Mouse (Mus musculus) hindbrain, embryonic 14.5 days (tissue): Measurements from ENCODE around the gene Gabbr1. TPM values are rescaled to one million over a fixed set of nuclear protein-coding genes. Genes with fewer than 3 reads are reported as not detected.

Source experiments
- ATAC-seq: fragments of 200-750 bp; cut with Nextera tagmentation; 2 replicates; pipeline ENCODE4 v1.8.0; 2017; ENCODE audit warnings: moderate number of reproducible peaks, mild to moderate bottlenecking, moderate TSS enrichment, moderate library complexity; ENCODE audit not compliant: low FRiP score
- DNase-seq: peaks from one replicate; pipeline ENCODE4 v3.0.0-alpha.2; 2015; ENCODE audit warnings: low spot score
- H3K27ac ChIP-seq: fragments of 300-500 bp; sonication (generic); 2 replicates; pipeline ENCODE4 v1.5.1; 2014; ENCODE audit warnings: mild to moderate bottlenecking, moderate library complexity
- H3K27me3 ChIP-seq: fragments of 300-500 bp; sonication (generic); 2 replicates; pipeline ENCODE4 v1.6.1; 2014; ENCODE audit warnings: mild to moderate bottlenecking, low read length, mixed read lengths; ENCODE audit not compliant: control insufficient read depth, insufficient read depth
- H3K36me3 ChIP-seq: fragments of 300-500 bp; sonication (generic); replicated peaks from 2 replicates; pipeline ENCODE4 v1.6.1; 2014; ENCODE audit not compliant: control insufficient read depth, insufficient read depth
- H3K4me1 ChIP-seq: fragments of 300-500 bp; sonication (generic); replicated peaks from 2 replicates; pipeline ENCODE4 v1.6.1; 2014; ENCODE audit warnings: antibody characterized with exemption, low read length, mixed read lengths; ENCODE audit not compliant: control insufficient read depth, insufficient read depth
- H3K4me2 ChIP-seq: fragments of 300-500 bp; sonication (generic); replicated peaks from 2 replicates; pipeline ENCODE4 v1.6.1; 2014; ENCODE audit warnings: mild to moderate bottlenecking, moderate library complexity
- H3K4me3 ChIP-seq: fragments of 300-500 bp; sonication (generic); replicated peaks from 2 replicates; pipeline ENCODE4 v1.5.1; 2014; ENCODE audit warnings: mild to moderate bottlenecking, low read length
- H3K9ac ChIP-seq: fragments of 300-500 bp; sonication (generic); 2 replicates; pipeline ENCODE4 v1.6.1; 2014
- H3K9me3 ChIP-seq: fragments of 300-500 bp; sonication (generic); 2 replicates; pipeline ENCODE4 v1.6.1; 2016; ENCODE audit warnings: low read length; ENCODE audit not compliant: control insufficient read depth
- WGBS: fragments of 180-500 bp; shearing (Covaris S2); extraction: QIAGEN DNeasy Blood & Tissue Kit; methylation state at CpG from one replicate; pipeline ENCODE4 v1.1.7; 2014; 5-methylcytosine and 5-hydroxymethylcytosine counted together
- polyA plus RNA-seq: library from polyadenylated mRNA; unstranded; fragments of >200 nt; fragmentation: Nextera tagmentation; extraction: Ambion mirVana; gene quantifications from 2 replicates; pipeline ENCODE4 v1.2.1, GENCODE M21; 2014

Gabbr1 gene
- polyA plus RNA-seq, 1 experiment from 2014 or later = 117 TPM

DNA sequence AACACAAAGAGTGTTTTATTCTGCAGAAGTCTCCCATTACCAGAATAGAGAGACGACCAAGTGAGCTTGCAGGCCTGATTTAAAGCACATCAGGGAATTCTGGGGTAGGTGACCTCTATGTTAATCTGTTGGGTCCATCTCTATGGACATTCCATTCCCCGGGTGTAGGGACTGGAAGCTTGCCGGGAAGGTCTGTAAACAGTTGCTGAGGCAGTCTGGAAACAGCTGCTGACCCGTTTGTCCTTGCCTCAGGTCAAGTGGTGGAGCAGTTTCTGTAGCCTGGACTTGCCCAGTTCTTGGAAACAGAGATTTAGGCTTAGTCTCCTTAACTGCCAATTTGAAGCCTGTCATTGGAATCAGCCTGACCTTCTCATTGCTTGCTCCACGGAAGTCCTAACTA is 34.4 kb downstream of the Gabbr1 start:
- no peak overlapping the region for H3K4me2 ChIP-seq
- ATAC-seq (no peak), DNase-seq (no peak)
- no peak overlapping the region for H3K4me3 ChIP-seq
- peaks cover 12% of the 10 kb centered on the region for H3K4me1 ChIP-seq
- WGBS = 28% methylated on average over 5 of the region's 5 CpGs
- no peaks in the 10 kb centered on the region for H3K9me3 ChIP-seq
- no peaks in the 10 kb centered on the region for H3K27me3 ChIP-seq
- no peak overlapping the region for H3K9ac ChIP-seq
- no peak overlapping the region for H3K27ac ChIP-seq
- peaks cover 17% of the 10 kb centered on the region for H3K36me3 ChIP-seq

DNA sequence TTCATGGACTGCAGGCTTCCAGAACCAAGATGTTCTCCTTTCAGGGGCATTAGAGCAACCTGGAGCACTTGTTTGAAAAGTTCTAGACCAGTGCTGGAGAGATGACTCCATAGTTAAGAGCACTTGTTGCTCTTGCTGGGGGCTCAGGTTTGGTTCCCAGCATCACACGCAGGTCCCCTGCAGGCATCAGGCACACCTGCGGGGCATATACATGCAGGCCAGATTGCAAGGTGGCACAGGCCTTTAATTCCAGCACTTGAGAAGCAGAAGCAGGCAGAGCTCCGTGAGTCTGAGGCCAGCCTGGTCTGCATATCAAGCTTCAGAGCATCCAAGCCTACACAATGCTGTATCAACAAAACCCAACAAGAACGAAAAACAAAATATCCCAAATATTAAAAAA is 35.9 kb downstream of the Gabbr1 start:
- no peak for ATAC-seq
- no peaks in the 10 kb centered on the region for H3K9me3 ChIP-seq
- DNase-seq = no peak
- H3K4me1 ChIP-seq = peaks cover 12% of the 10 kb centered on the region
- H3K4me2 ChIP-seq = no peak overlapping the region
- no peak overlapping the region for H3K27ac ChIP-seq
- H3K27me3 ChIP-seq = no peaks in the 10 kb centered on the region
- peaks cover 1% of the 10 kb centered on the region for H3K36me3 ChIP-seq
- no peak overlapping the region for H3K9ac ChIP-seq
- H3K4me3 ChIP-seq = no peak overlapping the region
- 93% methylated on average over 4 of the region's 4 CpGs for WGBS

DNA sequence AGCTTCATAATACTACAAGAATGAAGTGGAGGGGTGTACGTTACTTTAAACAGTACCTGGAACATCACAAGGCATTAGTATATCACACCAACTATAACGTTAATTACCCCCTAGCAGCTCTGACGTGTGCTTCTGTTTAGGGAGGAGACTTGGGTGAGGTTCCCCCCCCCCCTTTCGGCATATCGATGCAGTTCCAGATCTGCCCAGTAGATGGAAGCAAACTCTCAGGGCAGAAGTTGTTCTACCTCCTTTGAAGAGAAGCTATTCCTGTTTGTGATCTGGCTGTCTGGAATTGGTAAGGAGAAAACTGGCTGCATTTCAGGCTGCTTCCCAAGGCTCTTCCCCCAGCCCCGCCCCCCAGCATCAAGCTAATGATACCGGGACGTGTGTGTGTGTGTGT is 37.6 kb downstream of the Gabbr1 start:
- Histone ChIP-seq H3K27ac (no peak overlapping the region), H3K4me1 (peaks cover 12% of the 10 kb centered on the region), H3K4me2 (no peak overlapping the region), H3K9ac (no peak overlapping the region), H3K4me3 (no peak overlapping the region), H3K27me3 (no peaks in the 10 kb centered on the region), H3K9me3 (no peaks in the 10 kb centered on the region), H3K36me3 (no peaks in the 10 kb centered on the region)
- ATAC-seq (peak; percentile 49; the same call in 1 of the 2 replicates), DNase-seq (peak; percentile 78)
- 5% methylated on average over 8 of the region's 8 CpGs for WGBS

DNA sequence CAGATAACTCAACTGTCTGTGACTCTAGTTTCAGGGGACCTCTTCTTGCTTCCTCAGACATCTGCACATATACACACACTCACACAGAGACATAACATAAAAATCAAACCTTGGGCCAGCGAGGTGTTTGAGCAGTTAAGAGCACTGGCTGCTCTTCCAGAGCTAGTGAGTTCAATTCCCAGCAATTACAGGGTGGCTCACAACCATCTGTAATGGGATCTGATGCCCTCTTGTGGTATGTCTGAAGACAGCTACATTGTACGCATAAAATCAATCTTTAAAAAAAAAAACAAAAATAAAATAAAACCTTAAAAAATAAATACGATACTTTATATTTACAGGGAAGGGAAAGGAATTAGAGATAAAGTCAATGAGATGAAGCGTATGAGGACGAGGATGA is 38.9 kb downstream of the Gabbr1 start:
- no peak overlapping the region for H3K4me2 ChIP-seq

DNA sequence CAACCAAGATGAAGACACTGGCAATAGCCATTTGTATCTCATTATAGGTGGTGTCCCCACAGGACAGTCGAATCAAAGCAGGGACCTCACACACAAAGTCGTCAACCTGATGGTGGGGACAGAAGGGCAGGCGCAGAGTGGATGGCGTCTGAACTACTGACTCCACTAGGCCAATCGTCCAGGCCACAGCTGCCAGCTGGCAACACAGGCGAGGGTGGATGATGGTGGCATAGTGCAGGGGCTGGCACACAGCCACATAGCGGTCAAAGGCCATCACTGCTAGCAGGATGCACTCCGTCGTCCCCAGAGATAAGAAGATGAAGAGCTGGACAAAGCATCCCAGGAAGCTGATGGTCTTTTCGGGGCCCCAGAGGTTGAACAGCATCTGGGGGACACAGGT is 39.8 kb downstream of the Gabbr1 start:
- no peak overlapping the region for H3K4me2 ChIP-seq
- H3K27me3 ChIP-seq = no peaks in the 10 kb centered on the region
- no peaks in the 10 kb centered on the region for H3K9me3 ChIP-seq
- WGBS = 80% methylated on average over 10 of the region's 10 CpGs
- H3K4me1 ChIP-seq = no peaks in the 10 kb centered on the region
- no peak overlapping the region for H3K4me3 ChIP-seq
- ATAC-seq (no peak), DNase-seq (no peak)
- H3K36me3 ChIP-seq = no peaks in the 10 kb centered on the region
- no peak overlapping the region for H3K27ac ChIP-seq
- no peak overlapping the region for H3K9ac ChIP-seq

More for the DNA sequence above, 38.9 kb downstream of the Gabbr1 start:
- no peak overlapping the region for H3K9ac ChIP-seq
- no peak for ATAC-seq
- H3K9me3 ChIP-seq = no peaks in the 10 kb centered on the region
- H3K27ac ChIP-seq = no peak overlapping the region
- H3K27me3 ChIP-seq = no peaks in the 10 kb centered on the region
- H3K4me1 ChIP-seq = peaks cover under 1% of the 10 kb centered on the region; the same call in 1 of the 2 replicates
- WGBS = 67% methylated on average over 5 of the region's 5 CpGs
- H3K36me3 ChIP-seq = no peaks in the 10 kb centered on the region
- H3K4me3 ChIP-seq = no peak overlapping the region
- DNase-seq = no peak

DNA sequence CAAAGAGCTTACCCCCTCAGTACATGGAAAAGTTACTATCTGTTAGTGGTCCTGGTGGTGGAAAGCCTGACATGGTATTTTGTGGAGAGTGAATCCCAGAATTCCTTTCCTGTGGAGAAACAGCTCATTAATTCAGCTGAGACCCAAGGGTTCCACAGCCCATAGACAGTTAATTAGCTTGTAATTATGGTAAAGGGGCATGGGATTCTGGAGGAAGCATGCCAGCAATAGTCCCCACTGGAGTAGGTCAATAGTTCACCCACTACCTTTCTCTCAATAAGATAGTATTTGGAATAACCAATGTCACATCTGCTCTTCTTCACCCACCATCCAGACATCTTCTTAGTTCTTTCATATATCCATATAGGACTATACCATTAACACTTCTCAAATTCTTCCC is 42.6 kb downstream of the Gabbr1 start, which contains the start of gene Olfr90:
Gene Olfr90 (minus strand): TSS at position 101 of the 400 bp plus-strand sequence.
- ATAC-seq (no peak), DNase-seq (no peak)
- H3K27me3 ChIP-seq = no peaks in the 10 kb centered on the region
- no peaks in the 10 kb centered on the region for H3K36me3 ChIP-seq
- H3K4me3 ChIP-seq = no peak within 1 kb of the TSS
- H3K9me3 ChIP-seq = no peaks in the 10 kb centered on the region
- H3K27ac ChIP-seq = no peak within 1 kb of the TSS
- no peaks in the 10 kb centered on the region for H3K4me1 ChIP-seq
- no peak within 1 kb of the TSS for H3K9ac ChIP-seq
- no peak within 1 kb of the TSS for H3K4me2 ChIP-seq

DNA sequence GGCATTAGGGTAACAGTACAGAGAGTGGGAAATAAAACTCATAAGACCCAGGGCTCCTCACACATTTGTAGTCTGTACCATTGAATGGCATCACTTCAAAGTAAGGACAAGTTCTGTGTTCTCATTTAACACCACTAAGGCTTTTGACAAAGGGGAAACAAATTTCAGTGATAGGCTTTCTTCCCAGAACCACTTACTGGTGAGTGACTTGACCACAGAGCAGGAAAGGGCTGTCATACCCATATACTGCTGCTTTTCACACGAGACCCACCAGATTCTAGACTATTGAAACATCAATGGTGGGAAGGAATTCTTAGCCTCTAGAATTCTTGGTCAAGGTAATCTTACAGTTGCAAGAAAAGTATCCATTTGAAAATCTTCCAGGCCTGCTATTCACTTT is 46.4 kb downstream of the Gabbr1 start:
- H3K9ac ChIP-seq = no peak overlapping the region
- H3K4me3 ChIP-seq = no peak overlapping the region
- no peaks in the 10 kb centered on the region for H3K9me3 ChIP-seq
- H3K27me3 ChIP-seq = no peaks in the 10 kb centered on the region
- no peak overlapping the region for H3K4me2 ChIP-seq
- ATAC-seq (no peak), DNase-seq (no peak)
- no peaks in the 10 kb centered on the region for H3K4me1 ChIP-seq
- 86% methylated on average over 1 of the region's 1 CpGs for WGBS
- no peaks in the 10 kb centered on the region for H3K36me3 ChIP-seq
- no peak overlapping the region for H3K27ac ChIP-seq

DNA sequence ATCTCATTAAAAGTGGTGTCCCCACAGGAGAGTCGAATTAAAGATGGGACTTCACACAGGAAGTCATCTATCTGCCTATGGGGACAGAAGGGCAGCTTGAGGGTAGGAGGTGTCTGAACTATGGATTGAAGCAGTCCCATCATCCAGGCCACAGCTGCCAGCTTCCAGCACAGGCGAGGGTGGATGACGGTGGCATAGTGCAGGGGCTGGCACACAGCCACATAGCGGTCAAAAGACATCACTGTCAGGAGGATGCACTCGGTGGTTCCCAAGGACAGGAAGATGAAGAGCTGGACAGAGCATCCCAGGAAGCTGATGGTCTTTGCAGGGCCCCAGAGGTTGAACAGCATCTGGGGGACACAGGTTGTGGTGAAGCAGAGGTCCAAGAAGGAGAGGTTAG is 47.5 kb downstream of the Gabbr1 start:
- no peak for ATAC-seq
- DNase-seq = no peak
- 77% methylated on average over 5 of the region's 5 CpGs for WGBS

DNA sequence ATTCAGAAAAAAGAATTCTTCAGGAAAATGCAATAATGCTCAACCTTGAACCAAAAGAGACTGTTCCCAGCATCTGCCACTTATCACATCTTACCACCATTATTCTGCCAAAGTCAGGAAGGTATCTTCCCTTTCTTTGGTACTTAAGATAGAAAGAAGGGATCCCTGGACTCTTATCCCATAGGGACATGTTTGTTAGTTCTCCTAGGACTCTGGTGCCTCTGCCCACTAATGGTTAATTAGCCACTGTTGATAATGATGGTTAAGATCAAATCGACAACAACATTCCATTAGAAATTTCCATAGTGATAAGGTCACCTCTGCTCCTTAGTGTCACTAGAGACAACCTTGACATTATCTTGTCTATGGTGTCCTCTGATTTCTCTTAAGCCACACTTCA is 52.4 kb downstream of the Gabbr1 start, which contains the start of gene Olfr91:
Gene Olfr91 (minus strand): TSS at position 101 of the 400 bp plus-strand sequence.
- 87% methylated on average over 1 of the region's 1 CpGs for WGBS
- no peaks in the 10 kb centered on the region for H3K4me1 ChIP-seq
- DNase-seq (no peak), ATAC-seq (no peak)
- H3K36me3 ChIP-seq = no peaks in the 10 kb centered on the region
- no peaks in the 10 kb centered on the region for H3K27me3 ChIP-seq
- H3K4me2 ChIP-seq = no peak within 1 kb of the TSS
- no peak within 1 kb of the TSS for H3K27ac ChIP-seq
- no peaks in the 10 kb centered on the region for H3K9me3 ChIP-seq
- H3K9ac ChIP-seq = no peak within 1 kb of the TSS
- H3K4me3 ChIP-seq = no peak within 1 kb of the TSS

More for the DNA sequence above, 47.5 kb downstream of the Gabbr1 start:
- H3K9ac ChIP-seq = no peak overlapping the region
- no peaks in the 10 kb centered on the region for H3K36me3 ChIP-seq
- H3K4me2 ChIP-seq = no peak overlapping the region
- no peak overlapping the region for H3K4me3 ChIP-seq
- no peaks in the 10 kb centered on the region for H3K9me3 ChIP-seq
- no peaks in the 10 kb centered on the region for H3K4me1 ChIP-seq
- H3K27ac ChIP-seq = no peak overlapping the region
- H3K27me3 ChIP-seq = no peaks in the 10 kb centered on the region

DNA sequence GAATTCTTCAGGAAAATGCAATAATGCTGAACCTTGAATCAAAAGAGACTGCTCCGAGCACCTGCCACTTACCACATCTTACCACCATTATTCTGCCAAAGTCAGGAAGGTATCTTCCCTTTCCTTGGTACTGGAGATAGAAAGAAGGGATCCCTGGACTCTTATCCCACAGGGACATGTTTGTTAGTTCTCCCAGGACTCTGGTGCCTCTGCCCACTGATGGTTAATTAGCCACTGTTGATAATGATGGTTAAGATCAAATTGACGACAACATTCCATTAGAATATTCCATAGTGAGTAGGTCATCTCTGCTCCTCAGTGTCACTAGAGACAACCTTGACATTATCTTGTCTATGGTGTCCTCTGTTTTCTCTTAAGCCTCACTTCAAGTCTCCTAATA is 74.2 kb downstream of the Gabbr1 start, which contains the start of gene Olfr92:
Gene Olfr92 (minus strand): TSS at position 101 of the 400 bp plus-strand sequence.
- no peaks in the 10 kb centered on the region for H3K36me3 ChIP-seq
- H3K9ac ChIP-seq = no peak within 1 kb of the TSS
- no peak within 1 kb of the TSS for H3K4me2 ChIP-seq
- 94% methylated on average over 2 of the region's 2 CpGs for WGBS
- H3K4me3 ChIP-seq = no peak within 1 kb of the TSS
- no peak within 1 kb of the TSS for H3K27ac ChIP-seq
- H3K9me3 ChIP-seq = no peaks in the 10 kb centered on the region
- ATAC-seq (no peak), DNase-seq (no peak)
- H3K4me1 ChIP-seq = no peaks in the 10 kb centered on the region
- no peaks in the 10 kb centered on the region for H3K27me3 ChIP-seq
